Mouse (Mus musculus) common myeloid progenitor, adult 5-6 weeks (primary cell): ENCODE measurements around the gene Oog3. TPM values are rescaled to one million over a fixed set of nuclear protein-coding genes. Genes with fewer than 3 reads are reported as not detected.

Experiments
- ATAC-seq: replicated peaks from 2 replicates; pipeline ENCODE4 v1.8.0; 2016; ENCODE audit warnings: low read depth, mild to moderate bottlenecking, moderate TSS enrichment, inconsistent platforms; ENCODE audit not compliant: poor library complexity, severe bottlenecking
- total RNA-seq: library from RNA; stranded (forward); fragments of 200-1000, 187-1606 nt; gene quantifications from 2 replicates; pipeline ENCODE4 v1.2.3, GENCODE M21; 2017

Oog3 gene
- not detected in 2 replicates for total RNA-seq

GRCm38 (mm10) chr4:144162563-144162962, at the start of gene Oog3:
Gene Oog3, minus strand, starts transcription at chr4:144162663.
- no peak for ATAC-seq

- no peak for ATAC-seq
These were observed 28.0 kb upstream of the Oog3 start, which contains the start of gene Oog2 for GRCm38 (mm10) chr4:144190419-144190818. Gene Oog2, plus strand, starts transcription at chr4:144190719.

Other genes with a start within 250 kb of the Oog3 start
- gene Pramef25, start 211.6 kb downstream of the Oog3 start, total RNA-seq: not detected in 2 replicates
- gene Gm13101, start 195.7 kb downstream of the Oog3 start, total RNA-seq: not detected in 2 replicates
- gene Pramef17, start 168.3 kb downstream of the Oog3 start, total RNA-seq: not detected in 2 replicates
- not detected in 2 replicates for gene Pramel4, start 103.5 kb downstream of the Oog3 start, total RNA-seq
- gene Gm13102, start 56.2 kb downstream of the Oog3 start, total RNA-seq: not detected in 2 replicates
- gene Oog2, start 28.1 kb upstream of the Oog3 start, total RNA-seq: not detected in 2 replicates
- gene C87977, start 50.7 kb upstream of the Oog3 start, total RNA-seq: not detected in 2 replicates
- gene Pramel5, start 117.8 kb upstream of the Oog3 start, total RNA-seq: not detected in 2 replicates
- not detected in 2 replicates for gene Gm13128, start 167.6 kb upstream of the Oog3 start, total RNA-seq
- not detected in 2 replicates for gene Gm13119, start 195.3 kb upstream of the Oog3 start, total RNA-seq
- not detected in 2 replicates for gene Pramef20, start 215.3 kb upstream of the Oog3 start, total RNA-seq
- not detected in 2 replicates for gene Pramef12, start 245.8 kb upstream of the Oog3 start, total RNA-seq